Mouse (Mus musculus): Measurements from ENCODE around the gene Hist1h3g.

GRCm38 (mm10) chr13:23530901-23531875 lies 4.0 kb upstream of the Hist1h3g start, which contains the start of gene Hist1h4h:
- TF ChIP-seq CTCF (IDR thresholded peaks at IDR 0.05; ENCODE audit: control insufficient read depth, insufficient read depth, insufficient read length) (no peak), FOSL1 (IDR thresholded peaks at IDR 0.05; ENCODE audit: insufficient read depth, low read length, poor library complexity, severe bottlenecking) (no peak)

Data from C2C12 (cell line).